Mouse (Mus musculus) cerebellum, adult 11-12 months (tissue): ENCODE measurements around the gene Nr1d1.
"Not testable (repeated sequence)": the region's sequence is repeated elsewhere in the genome, so short reads cannot be mapped to it uniquely, and the experiment has no call there.

Source experiments
- DNase-seq: peaks from one replicate; pipeline ENCODE4 v3.0.0; 2022

Gene Nr1d1

DNA sequence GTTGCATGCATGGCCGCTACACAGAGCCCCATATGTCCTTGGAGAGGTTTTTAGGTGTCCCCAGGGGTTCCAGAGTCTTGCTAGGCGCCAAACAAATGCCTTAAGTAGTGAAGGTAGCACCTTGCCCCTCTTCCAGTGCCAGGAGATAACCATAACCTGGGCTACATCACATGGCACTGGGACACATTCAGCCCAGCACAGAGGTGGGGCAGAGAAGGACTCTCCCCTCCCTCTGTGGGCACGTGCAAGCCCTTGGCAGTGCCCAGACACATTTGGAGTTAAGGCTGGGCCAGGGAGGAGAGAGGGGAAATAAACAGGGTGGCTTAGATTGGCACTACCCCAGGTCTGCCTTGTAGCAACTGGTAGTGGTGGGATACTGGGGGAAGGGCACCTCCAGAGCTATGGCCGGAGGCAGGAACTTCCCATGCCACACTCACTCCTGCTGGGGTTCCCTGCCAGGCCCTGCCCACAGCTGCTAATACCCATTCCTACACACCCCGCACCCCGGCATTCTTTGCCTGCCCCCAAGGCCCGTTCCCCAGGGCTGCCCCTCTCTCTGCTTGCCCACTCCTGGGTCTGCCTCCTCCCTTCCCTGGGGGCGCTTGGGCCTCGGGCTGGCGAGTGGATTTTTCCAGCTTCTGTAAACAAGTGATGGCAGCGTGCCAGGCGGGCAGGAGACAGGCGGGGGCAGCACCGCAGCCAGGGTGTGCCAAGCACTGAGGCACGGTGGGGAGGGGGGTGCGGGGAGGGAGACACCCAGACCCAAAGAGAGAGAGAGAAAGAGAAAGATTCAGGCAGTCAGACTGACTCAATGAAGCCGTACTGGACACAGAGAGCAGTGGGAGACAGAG lies 24.6 kb downstream of the Nr1d1 start:
- peak; percentile 84 for DNase-seq

DNA sequence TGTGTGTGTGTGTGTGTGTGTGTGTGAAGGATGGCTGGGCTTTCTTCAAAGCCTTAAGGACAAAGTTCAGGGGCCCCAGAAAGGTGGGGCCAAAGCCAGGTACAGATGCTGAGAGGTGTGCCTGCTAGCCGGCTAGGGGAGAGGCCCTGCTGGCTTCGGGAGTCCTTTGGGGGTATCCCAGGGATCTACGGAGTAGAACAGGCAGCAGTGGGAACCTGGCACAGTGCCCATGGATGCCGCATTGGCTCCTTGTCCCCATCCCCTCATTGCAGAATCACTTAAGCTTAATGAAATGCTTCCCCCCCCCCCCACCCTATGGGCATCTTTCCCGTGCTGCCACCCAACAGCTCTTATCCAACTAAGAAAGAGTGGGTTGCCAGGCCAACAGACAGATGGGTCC lies 25.4 kb downstream of the Nr1d1 start:
- peak; percentile 76 for DNase-seq

DNA sequence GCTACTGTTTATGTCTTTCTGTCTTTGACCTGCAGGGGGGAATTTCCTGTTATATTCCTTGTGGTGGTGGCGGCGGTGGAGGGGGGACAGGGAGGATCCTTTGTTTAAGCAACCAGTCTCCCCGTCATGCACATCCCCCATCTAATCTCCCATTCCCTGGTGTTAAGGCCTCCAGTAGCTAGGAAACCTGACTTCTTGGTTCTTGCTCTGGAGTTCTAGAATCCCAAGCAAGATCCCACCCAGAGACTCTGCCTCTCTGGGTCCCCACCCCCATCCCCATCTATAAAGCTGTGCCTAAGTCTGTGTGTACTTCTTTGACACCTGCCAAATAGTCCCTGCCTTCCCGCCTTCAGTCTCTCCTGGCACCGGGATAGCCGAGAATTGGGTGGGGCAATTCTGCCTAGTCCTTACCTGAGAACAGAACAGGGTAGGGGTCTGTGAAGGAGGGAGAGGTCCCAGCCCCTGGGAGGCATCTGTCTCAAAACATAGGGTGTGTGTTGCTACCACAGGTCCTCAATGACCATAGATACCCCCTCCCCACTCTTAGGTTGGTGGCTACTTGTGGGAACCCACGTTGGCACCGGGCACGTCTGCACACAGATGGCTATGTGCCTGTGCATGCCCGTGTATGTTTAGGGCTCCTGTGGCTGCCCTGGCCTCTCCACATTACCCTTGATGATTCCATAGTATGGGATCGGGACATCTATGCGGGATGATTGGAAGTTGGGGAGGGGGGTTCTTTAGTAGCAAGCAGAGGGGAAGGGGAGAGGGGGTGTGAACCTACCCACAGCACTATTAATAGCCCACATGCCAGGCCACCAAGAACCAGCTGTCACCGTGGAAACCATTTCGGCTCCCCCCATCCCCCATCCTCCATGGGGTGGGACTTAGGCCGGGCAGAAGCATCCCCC lies 26.4 kb downstream of the Nr1d1 start:
- peak; percentile 78 for DNase-seq

DNA sequence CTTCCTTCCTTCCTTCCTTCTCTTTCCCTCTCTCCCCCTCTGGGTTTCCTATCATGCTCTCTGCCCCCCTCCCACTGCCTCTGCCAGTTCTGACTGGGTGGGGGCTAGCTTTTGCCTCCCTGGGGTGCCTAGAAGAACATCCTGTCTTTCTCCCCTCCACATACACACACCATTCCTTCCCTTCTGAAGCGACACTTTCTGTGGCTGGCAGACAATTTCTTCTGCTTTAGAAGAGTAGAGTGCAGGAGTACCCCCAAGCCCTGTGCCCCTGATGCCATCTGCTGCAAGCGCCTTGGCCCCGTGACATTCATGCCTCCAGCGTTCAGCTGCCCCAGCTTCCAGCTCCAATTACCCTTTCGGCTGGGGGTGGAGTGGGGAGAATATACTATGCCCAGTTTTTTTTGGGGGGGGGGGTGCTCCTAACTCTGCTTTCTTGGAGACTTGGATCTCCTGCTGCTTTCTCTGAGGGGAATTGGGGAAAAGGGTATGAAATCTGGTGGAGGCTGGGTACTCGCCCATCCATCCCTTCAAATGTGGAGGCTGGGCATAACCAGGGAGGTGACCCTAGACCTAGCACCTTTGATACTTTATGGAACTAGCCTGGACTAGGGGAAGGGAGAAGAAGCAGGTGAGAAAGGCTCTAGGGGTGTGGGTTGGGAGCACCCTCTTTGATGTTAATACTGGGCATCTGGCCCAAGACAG lies 27.2 kb downstream of the Nr1d1 start:
- DNase-seq: peak; percentile 77

DNA sequence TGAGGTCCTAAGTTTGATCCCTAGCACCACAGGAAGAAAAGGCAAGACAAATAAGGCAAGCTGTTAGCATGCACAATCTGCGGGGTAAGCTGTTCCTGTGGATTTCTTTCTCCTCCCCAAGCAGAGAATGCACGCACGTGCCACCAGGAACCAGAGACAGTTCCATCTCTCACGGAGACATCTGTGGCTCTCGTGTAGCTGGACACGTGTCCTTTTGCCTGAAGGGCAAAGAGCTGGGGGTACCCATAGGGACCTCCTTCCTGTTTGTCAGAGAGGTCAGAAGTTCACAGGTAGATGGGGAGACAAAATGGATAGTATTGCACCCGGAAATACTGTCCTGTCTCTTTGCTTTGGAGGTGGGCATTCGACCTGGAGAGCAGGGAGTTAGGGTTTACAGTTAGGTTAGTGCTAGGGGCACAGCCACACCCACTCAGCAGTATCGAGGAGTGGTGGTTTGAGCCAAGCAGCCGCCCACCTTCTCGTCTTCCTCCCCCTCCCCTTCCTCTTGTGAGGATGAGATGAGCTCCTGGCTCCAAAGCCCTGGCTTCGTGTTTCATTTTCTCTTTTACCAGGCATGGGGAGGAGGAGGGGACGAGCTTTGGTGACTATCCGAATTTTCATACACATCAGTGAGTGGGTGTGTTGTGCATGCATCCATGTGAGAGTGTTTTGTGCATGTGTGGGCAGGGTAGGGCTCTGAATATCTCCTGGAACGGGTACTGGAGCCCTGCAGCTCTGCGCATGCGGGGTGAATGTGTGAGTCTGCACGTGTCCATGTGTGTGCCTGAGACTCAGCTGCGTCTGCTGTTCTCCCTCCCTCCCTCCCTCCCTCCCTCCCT lies 28.1 kb downstream of the Nr1d1 start:
- DNase-seq: peak; percentile 96

DNA sequence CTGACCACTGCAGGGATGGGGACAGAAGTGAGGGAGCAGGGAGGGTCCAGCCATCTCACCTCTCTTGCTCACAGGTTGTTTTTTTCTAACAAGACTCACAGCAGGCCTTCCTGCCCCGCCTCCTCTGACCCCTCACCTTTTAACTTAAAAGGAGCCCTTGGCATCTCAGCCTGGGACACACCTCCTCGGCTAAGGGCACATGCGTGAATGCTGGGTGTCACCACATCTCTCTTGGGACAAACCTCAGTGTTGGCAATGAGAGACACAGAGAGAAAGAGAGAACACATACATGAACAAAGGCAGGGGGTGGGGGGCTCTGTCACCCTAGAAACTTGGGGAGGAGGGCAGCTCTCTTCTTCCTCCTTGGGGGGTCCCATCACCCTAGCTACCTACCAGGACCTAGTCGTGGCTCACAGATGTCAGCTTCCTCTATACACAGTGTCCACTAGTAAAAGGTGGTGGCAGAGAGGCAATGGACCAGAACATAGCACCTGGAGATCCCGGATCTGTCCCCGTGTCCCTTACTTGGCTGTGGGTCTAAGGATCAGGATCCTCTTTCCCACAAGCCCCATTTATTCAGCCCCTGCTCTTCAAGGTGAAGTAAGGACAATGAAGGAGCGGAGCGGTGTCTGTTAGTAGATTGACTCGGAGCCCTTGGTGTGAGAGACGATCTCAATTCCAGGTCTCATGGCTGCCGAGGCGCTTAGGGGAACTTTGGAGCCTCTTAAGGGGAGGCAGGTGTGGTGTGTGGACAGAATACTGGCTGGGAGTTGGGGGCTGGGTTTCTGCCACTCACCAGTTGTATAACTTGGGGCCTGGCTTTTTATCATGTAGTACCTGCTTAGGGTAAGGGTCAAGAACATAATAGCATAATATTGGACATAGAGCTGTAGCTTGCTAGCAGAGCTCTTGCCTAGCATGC lies 28.9 kb downstream of the Nr1d1 start:
- DNase-seq: peak; percentile 65

DNA sequence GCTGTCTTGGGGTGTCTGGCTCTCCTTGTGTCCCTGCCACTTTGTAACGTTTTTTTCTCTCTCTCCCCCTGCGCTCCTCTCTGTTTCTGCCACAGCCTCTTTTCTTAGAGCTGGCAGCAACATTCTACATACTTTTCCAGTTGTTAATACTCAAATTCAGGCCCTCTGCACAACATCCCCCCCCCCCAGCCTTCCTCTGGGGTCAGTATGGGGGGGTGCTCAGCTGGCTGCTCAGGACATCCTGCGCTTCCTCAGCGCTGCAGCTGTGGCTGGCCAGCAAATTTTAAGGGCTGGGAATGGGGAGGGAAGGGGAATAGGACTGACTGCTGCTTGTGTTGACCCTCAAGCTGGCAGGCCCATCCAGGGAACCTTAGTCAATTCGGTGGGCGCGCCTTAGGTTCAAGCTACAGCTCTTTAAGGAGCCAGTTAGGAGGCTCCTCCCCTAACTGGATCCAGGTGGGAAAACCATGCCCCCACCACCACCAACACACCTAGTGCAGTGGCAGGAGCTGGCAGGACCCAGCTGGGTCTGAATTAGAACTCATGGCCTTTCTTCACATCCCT lies 30.6 kb downstream of the Nr1d1 start:
- DNase-seq: peak; percentile 62

DNA sequence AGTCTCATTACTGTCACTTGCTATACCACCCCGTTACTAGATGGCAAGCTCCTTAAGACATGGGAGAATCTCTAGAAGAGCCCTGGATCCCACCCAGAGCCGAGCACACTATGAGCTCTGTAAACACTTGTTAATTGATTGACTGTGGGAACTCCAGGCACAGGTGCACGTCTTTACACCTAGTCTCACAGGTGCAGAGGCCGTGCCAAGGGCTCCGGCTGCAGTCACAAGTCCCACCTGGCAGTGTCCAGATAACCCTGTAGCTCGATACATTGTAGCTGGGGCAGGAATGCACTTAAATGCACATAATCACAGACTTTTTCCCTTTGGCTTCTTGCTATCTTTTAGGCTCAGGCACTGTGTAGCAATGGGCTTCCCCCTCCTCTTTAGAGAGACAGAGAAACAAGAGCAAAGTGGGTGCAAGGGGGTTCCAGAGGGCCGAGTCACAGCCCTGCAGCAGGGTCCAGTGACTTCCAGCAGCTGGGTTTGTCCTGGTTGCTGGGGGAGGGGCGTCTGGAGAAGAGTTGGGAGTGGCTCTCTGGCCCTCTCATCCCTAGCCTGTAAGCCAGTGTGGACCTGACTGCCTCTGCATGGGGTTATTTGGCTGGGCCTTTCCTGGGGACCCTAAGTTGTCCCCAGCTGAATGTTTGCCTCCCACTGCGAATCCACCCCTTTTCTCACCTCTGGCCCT lies 31.3 kb downstream of the Nr1d1 start:
- DNase-seq: peak; percentile 73

DNA sequence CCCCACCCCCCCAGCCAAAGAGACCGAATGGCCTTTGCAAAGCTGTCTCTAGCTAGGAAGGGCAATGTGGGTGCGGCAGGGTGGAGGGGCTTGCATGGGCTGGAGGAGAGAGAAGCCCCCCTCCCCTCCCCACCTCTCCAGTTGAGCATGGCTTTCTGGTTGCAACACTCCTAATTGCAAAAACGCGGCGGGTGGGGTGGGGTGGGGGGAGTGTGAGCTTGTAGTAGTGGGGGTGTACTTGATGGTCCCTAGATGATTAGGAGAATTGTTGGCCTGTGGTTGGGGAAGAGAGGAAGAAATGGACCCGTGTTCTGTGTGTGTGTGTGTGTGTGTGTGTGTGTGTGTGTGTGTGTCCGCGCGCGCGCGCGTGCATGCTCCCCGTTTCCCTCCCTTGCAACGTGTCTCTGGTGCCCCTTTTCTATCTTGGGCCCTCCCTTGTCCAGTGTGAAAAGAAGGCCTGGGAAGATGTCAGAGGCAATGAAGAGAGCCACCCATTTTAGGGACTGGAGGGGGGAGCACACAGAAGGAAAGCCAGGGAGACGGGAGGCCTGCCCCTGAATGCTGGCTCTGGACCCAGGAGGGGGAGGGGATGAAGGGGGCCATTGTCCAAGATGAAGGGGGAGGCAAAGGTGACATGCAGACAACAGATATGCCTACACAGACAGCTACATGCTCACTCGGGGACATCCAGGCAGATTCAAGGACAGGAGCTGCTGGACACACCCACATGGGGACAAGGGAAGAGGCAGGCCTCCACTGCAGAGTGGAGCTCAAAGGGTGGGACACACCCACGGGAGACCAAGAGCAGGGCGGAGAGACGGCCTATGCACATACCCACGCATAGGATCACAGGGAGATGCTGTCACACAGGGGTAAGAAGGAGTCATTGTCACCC lies 32.5 kb downstream of the Nr1d1 start:
- DNase-seq: peak; percentile 77

DNA sequence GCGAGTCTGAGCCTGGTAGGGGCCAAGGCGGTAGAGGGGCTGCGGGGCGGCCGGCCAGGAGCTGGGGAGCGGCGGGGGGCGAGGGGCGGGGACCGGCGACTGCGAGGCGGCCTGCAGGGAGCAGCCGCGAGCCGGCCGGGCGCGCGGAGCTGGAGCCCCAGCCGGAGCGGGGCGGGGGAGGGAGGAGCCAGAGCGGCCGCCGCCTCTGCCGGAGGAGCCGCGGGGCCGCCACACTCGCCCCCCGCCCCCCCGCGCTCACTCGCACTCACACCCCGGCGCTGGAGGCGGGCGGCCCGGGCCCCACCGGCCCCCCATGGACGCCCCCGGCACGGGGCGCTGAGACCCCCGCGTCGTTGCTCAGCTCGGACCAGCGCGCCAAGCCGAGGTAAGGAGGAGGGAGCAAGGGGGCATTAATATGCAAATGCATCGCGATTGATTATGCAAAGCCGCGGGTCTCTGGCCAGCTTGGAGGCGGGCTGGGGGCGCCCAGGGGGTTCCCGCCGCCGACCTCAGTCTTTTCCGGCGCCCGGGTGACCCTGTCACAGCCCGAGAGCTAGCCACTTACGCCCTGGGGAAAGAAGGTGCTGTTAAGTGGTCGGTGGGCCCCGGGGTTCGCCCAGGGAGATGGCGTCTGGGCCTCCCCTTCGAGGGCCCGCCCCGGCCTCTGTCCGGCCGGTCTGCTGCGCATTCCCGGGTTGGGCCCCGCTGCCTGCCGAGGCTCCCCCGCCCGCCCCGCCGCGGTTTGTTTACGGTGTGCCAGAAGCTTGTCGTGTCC lies 33.3 kb downstream of the Nr1d1 start:
- DNase-seq: peak; percentile 84

DNA sequence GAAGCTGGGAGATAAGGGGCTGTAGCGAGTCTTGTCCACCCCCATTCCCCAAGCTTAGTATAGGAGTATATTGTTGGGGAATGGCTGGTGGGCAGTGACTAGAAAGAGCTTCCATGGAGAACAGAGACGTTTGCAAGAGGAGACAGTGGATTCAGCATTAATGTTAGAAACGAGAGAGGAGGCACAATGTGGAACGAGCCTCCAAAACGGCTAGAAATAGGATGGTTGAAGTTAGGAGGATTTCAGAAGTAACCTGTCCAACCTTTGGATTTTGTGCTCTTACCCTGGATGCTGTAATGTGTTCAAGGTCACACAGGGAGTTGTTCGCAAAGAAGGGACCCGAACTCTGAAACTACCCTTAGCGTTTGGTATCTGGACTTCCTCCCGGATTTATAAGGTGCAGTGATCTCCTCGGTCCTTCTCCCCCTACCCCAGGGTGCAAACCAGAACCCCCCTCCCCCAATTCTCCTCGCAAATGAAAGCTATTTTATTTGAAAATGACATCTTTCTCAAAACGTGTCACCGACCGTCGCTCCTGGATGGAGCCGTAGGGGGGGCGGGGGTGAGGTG lies 34.0 kb downstream of the Nr1d1 start:
- DNase-seq: no peak

DNA sequence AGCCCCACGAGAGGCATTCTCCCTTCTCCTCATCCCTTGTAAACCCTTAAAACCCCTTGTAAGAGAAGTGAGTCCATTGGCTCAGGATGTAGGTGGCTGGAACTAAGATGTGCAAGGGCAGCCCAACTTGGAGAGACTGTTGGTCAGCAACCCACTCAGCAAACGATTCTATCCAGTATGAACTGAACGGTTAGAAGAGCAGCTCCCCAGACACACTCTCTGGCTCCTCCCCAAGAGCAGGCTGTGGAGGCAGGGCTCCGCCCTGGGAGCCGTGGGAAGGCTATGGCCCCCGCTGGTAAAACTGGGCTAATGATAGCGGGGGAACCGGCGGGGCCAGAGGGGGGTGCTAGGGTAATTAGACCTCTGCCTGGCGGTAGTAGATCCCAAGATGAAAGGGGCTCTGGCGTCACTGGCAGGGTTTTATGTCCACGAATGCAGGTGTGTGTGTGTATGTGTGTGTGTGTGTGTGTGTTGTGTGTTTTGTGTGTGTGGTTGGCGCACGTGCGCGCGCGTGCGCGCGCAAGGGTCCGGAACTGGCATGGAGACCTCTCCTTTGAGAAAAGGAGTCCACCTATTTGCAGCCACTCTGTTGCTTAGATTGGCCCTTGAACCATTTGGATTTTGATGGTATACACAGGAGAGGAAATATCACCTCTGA lies 34.6 kb downstream of the Nr1d1 start, which contains the start of gene Thra:
Gene Thra (plus strand): TSS at position 246 of the 658 bp plus-strand sequence.
- DNase-seq: peak; percentile 79

DNA sequence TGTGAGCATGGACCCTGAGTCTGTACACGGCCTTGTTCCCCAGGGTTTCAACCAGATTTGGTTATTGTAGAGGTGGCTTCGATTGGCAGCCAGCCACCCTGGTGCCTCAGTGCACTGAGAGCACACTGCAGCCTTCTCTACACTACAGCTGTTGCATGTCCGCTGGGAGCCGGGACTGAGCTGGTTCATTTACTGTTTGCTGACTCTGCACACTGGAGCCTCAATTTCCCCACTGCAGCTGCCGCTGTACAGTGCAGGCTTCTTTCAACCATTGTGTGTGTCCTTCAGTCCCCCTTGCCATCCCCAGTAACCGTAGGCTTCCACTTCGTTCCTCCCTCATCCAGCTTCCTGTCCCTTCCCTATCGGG lies 35.1 kb downstream of the Nr1d1 start:
- peak; percentile 57 for DNase-seq

DNA sequence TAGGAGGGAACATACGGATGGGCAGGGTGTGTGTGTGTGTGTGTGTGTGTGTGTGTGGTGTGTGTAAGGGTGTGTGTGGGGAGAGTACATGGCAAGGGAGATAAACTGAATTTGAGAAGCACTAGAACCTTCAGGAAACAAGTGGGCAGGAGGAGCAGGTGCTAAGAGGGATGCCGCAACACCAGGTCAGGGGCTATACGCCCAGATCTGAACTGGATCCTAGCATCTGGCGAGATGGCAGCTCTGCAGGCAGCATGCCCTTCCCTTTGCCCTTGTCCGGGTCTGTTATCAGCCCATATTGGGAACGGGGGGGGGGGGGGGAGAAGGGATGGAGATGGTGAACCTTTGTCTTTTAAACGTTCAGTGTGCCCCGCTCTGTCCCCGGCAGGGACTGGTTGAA lies 36.2 kb downstream of the Nr1d1 start:
- DNase-seq: peak; percentile 40

DNA sequence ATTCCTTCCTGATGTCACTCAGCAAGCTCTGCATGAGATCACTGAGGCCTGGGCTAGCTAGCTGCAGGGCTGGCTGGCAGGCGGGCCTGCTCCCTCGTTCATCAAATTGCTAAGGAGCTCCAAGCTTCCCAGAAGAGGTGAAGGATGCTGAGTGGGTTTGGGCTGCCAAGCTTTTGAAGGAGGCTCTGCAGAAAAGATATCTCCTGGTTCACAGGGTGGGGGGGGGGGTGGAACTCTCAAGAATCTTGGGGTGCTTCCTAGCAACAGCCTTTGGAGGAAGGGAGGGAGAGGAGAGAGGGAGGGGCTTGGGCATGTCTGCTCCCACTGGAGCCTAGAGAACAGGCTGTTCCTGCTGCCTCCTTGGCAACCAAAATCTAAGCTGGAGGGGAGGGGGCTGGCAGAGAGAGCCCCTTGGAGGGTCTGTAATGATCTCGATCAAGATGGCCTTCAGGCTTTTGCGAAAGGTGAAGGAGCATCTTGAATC lies 36.7 kb downstream of the Nr1d1 start:
- DNase-seq: peak; percentile 57

DNA sequence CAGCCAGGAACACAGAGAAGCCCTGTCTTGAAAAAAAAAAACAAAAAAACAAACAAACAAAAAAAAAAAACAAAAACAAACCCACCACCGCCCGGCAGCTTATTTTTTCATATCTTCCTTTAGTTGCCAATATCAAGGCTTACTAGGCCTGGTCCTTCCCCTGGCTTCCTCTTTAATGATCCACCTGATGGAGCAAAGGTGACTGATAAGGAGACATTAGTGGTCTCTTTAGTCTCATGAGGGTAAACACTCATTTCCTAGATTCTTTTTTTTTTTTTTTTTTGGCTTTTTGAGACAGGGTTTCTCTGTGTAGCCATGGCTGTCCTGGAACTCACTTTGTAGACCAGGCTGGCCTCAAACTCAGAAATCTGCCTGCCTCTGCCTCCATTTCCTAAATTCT lies 37.9 kb downstream of the Nr1d1 start:
- not testable (repeated sequence) for DNase-seq

DNA sequence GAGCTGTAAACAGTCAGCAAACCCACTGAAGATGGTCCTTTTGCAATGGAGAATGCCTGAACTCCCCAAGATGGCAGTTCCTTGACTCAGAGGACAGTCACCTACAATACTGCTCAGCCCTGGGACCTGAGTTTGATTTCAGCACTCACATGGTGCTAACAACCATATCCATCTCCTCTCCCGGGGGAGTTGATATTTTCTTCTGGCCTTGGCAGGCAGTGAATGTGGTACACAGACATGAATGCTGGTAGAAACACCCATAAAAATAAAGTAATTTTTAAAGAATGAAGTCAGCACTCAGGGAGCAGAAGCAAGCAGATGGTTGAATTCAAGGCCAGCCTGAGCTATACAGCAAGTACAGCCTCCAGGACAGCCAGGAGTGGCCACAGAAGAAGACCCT lies 39.0 kb downstream of the Nr1d1 start:
- DNase-seq: no peak
